Mouse (Mus musculus) testis, adult 2 months (tissue): ENCODE data around the gene Bmpr1a. TPM values are rescaled to one million over a fixed set of nuclear protein-coding genes. Genes with fewer than 3 reads are reported as not detected.
"Not testable (repeated sequence)": the region's sequence is repeated elsewhere in the genome, so short reads cannot be mapped to it uniquely, and the experiment has no call there.

ENCODE experiments used
- H3K27ac ChIP-seq: fragments of 200-500 bp; 2 replicates; pipeline ENCODE4 v1.5.1; 2012; ENCODE audit warnings: low read depth, low read length; ENCODE audit not compliant: control insufficient read depth, insufficient read depth
- H3K27me3 ChIP-seq: fragments of 200-500 bp; 2 replicates; pipeline ENCODE4 v1.6.1; 2012; ENCODE audit warnings: mild to moderate bottlenecking, low read length, moderate library complexity; ENCODE audit not compliant: control insufficient read depth, insufficient read depth
- H3K36me3 ChIP-seq: fragments of 200-500 bp; 2 replicates; pipeline ENCODE4 v1.6.1; 2012; ENCODE audit warnings: mild to moderate bottlenecking, low read length; ENCODE audit not compliant: control insufficient read depth, insufficient read depth
- H3K4me1 ChIP-seq: fragments of 200-500 bp; 2 replicates; pipeline ENCODE4 v1.6.1; 2012; ENCODE audit warnings: low read length; ENCODE audit not compliant: control insufficient read depth, insufficient read depth
- H3K4me3 ChIP-seq: fragments of 200-500 bp; 2 replicates; pipeline ENCODE4 v1.5.1; 2012; ENCODE audit warnings: low read depth, mild to moderate bottlenecking, low read length, moderate library complexity, mixed read lengths; ENCODE audit not compliant: control insufficient read depth
- CTCF ChIP-seq: fragments of 200-500 bp; IDR thresholded peaks from 2 replicates; pipeline ENCODE4 v1.5.1; 2012; ENCODE audit warnings: low read depth, mild to moderate bottlenecking, inconsistent platforms, low read length, moderate library complexity; ENCODE audit not compliant: control insufficient read depth, insufficient read depth, insufficient replicate concordance
- POLR2A ChIP-seq: fragments of 200-500 bp; IDR thresholded peaks from 2 replicates; pipeline ENCODE4 v1.6.1; 2012; ENCODE audit warnings: low read depth, mild to moderate bottlenecking, inconsistent platforms, low read length, moderate library complexity; ENCODE audit not compliant: control insufficient read depth
- polyA plus RNA-seq: library from polyadenylated mRNA; depleted of rRNA; stranded (reverse); fragments of >200 nt; gene quantifications from 2 replicates; pipeline ENCODE4 v1.2.3, GENCODE M21; 2012

Gene Bmpr1a
- polyA plus RNA-seq, 1 experiment: 5.9 TPM

DNA sequence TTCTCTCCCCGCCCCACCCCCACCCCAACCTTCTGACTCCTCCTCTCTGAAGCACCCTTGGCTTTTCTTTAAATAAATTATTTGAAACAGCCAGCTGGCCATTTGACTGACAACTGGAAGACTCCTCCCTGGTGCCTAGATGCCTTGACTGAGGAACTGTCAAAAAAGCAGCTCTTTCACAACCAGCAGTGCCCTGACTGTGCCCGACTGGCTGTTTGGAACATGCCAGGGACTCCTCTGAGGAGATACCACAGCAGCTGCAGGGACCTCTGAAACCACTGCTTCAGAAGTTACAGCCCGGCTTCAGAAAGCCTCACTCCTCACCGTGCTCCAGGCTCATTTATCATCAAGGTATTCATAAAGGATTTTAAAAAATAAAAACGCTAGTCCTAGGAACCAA lies 58.8 kb downstream of the Bmpr1a start:
- Histone ChIP-seq H3K36me3 (no peaks in the 10 kb centered on the region), H3K27ac (no peak overlapping the region), H3K4me1 (no peaks in the 10 kb centered on the region), H3K27me3 (no peaks in the 10 kb centered on the region), H3K4me3 (no peak overlapping the region)
- TF ChIP-seq POLR2A (no peak), CTCF (no peak)

DNA sequence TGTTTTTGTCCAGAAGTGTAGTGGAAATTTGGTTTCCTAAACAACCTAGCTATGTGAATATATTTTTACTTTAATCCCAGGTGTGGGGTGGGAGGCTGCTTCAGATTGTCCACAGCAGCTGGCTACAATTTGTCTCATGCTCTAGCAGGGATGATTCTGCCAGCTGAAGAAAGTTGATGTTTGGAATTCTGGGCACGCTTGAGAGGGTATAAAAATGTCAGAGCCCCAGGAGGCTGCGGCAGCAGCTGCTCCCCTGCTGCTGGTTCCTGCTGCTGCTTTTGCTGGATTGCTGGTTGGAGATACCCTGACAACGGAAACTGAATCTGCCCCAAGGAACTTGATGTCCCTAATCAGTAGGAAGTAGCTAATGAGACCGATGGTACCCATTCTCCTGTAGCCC lies 60.6 kb downstream of the Bmpr1a start:
- no peaks in the 10 kb centered on the region for H3K27me3 ChIP-seq
- H3K4me1 ChIP-seq: no peaks in the 10 kb centered on the region
- no peak overlapping the region for H3K27ac ChIP-seq
- no peaks in the 10 kb centered on the region for H3K36me3 ChIP-seq
- no peak overlapping the region for H3K4me3 ChIP-seq
- TF ChIP-seq POLR2A (no peak), CTCF (no peak)

DNA sequence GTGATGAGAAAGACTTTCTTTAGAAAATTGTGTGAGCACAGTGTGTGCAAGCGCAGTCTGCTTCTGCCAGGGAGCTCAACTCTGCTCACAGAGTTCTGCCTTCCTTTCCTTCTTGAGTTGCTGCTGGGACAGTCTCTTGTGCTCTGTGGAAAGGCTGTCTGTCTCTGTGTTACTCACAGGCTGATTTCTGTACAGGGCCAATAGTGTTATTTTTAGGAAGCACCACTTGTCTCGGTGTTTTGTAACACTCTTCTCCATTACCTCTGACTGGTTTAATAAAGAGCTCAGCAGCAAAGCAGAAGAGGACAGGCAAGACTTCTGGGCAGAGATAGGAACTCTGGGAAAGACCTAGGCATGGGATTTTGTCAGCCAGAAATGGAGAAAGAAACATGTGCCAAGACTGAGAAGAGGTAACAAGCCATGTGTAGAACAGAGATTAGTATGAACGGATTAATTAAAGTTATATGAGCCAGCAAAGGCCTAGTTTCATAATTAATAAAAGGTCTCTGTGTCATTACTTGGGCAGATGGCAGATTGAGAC lies 62.5 kb downstream of the Bmpr1a start:
- TF ChIP-seq CTCF: no peak
- no peak for TF ChIP-seq POLR2A

DNA sequence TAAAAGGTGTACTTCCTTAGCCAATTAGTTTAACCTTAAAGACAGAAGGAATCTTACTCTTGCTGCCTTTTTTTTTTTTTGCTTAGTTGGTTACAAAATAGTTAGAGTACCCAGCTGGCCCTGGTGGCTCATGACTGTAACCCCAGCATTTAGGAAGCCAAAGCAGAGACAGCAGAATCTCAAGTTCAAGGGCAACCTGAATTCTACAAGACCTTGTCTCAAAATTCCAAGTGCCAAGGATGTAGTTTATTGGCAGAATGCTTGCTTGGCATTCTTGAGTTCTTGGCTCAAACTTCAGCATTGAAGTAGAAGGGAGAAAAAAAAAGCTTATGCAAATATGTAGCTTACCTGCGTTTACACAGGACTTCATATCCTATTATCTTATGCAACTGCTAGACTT lies 74.1 kb downstream of the Bmpr1a start:
- Histone ChIP-seq H3K4me1 (no peaks in the 10 kb centered on the region), H3K27me3 (no peaks in the 10 kb centered on the region), H3K4me3 (no peak overlapping the region), H3K36me3 (no peaks in the 10 kb centered on the region), H3K27ac (no peak overlapping the region)
- TF ChIP-seq CTCF: no peak
- no peak for TF ChIP-seq POLR2A

More for the DNA sequence above, 62.5 kb downstream of the Bmpr1a start:
- Histone ChIP-seq H3K4me1 (no peaks in the 10 kb centered on the region), H3K27ac (no peak overlapping the region), H3K4me3 (no peak overlapping the region), H3K27me3 (no peaks in the 10 kb centered on the region), H3K36me3 (no peaks in the 10 kb centered on the region)

- H3K27me3 ChIP-seq: no peaks in the 10 kb centered on the region
- TF ChIP-seq CTCF: no peak
- no peaks in the 10 kb centered on the region for H3K4me1 ChIP-seq
- H3K27ac ChIP-seq: no peak overlapping the region
- H3K36me3 ChIP-seq: no peaks in the 10 kb centered on the region
- H3K4me3 ChIP-seq: no peak overlapping the region
Observed at GRCm38 (mm10) chr14:34428274-34428673, 74.9 kb downstream of the Bmpr1a start.

GRCm38 (mm10) chr14:34421078-34421477 lies 82.1 kb downstream of the Bmpr1a start:
- Histone ChIP-seq H3K27me3 (no peaks in the 10 kb centered on the region), H3K4me3 (no peak overlapping the region), H3K36me3 (no peaks in the 10 kb centered on the region; the same call in 1 of the 2 replicates), H3K27ac (no peak overlapping the region), H3K4me1 (no peaks in the 10 kb centered on the region)
- no peak for TF ChIP-seq POLR2A
- TF ChIP-seq CTCF: no peak

GRCm38 (mm10) chr14:34417501-34417900 lies 85.6 kb downstream of the Bmpr1a start:
- TF ChIP-seq POLR2A (no peak), CTCF (no peak)
- H3K4me1 ChIP-seq: no peaks in the 10 kb centered on the region
- no peak overlapping the region for H3K27ac ChIP-seq
- H3K36me3 ChIP-seq: no peaks in the 10 kb centered on the region; the same call in 1 of the 2 replicates
- no peak overlapping the region for H3K4me3 ChIP-seq
- no peaks in the 10 kb centered on the region for H3K27me3 ChIP-seq

GRCm38 (mm10) chr14:34416946-34417345 lies 86.2 kb downstream of the Bmpr1a start:
- H3K36me3 ChIP-seq, H3K27ac ChIP-seq, H3K4me1 ChIP-seq, H3K27me3 ChIP-seq, H3K4me3 ChIP-seq: not testable (repeated sequence)
